Mouse (Mus musculus): Measurements from ENCODE around the gene Stat1. TPM values are rescaled to one million over a fixed set of nuclear protein-coding genes. Genes with fewer than 3 reads are reported as not detected.

The Stat1 gene
- polyA plus RNA-seq (2015; fragmentation: Illumina TruSeq; extraction: RNeasy Lipid Tissue Mini Kit (QIAGEN cat#74804); ENCODE audit: insufficient read depth, low replicate concordance): 232 TPM

DNA sequence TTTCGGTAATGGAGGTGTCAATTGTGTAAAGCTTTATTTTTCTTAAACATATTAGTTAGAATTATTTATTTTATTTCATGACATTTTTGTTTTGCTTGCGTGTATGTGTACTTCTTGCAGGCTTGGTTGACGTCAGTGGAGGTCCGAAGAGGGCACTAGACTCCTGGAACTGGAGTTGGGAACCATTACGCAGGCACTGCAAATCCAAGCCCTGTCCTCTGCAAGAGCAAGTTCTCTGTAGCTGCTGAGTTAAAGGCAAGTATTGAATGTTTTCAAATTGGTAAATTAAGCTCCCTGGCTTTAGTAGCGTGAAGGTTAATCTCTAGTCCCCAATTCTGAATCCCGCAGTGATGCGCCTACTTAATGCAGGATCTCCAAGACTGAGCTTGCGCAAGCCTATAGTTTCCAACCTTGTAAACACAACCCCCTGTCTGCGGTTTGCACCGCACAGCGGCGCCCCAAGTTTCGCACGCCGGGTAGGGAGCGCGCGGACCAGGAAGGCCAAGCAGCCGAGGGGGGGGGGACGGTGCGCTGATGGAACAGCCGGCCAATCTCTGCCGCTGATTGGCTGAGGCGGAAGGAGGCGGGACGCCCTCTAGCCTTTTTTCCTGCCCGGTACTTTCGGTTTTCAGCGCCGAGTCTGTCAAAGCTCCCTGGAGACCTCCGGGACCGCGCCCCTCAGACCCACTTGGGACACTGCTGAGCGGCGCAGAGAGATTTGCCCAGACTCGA, at the start of gene Stat1:
Gene Stat1, plus strand, starts transcription at position 581 of the 732 bp plus-strand sequence.

Other genes with a start within 250 kb of the Stat1 start
- 9.1 TPM for gene Myo1b, start 203.4 kb upstream of the Stat1 start, polyA plus RNA-seq (2015; fragmentation: Illumina TruSeq; extraction: RNeasy Lipid Tissue Mini Kit (QIAGEN cat#74804); ENCODE audit: insufficient read depth, low replicate concordance)
- 85.6 TPM for gene Stat4, start 132.3 kb upstream of the Stat1 start, polyA plus RNA-seq (2015; fragmentation: Illumina TruSeq; extraction: RNeasy Lipid Tissue Mini Kit (QIAGEN cat#74804); ENCODE audit: insufficient read depth, low replicate concordance)
- 229 TPM for gene Gls, start 113.8 kb downstream of the Stat1 start, polyA plus RNA-seq (2015; fragmentation: Illumina TruSeq; extraction: RNeasy Lipid Tissue Mini Kit (QIAGEN cat#74804); ENCODE audit: insufficient read depth, low replicate concordance)